Mouse (Mus musculus) cortical plate, adult 2 months (tissue): Measurements from ENCODE around the gene Tex19.2. TPM values are rescaled to one million over a fixed set of nuclear protein-coding genes. Genes with fewer than 3 reads are reported as not detected.

Experiments used
- H3K27ac ChIP-seq: fragments of 200-500 bp; 2 replicates; pipeline ENCODE4 v1.5.1; 2012; ENCODE audit warnings: low read length, control low read depth, inconsistent platforms; ENCODE audit not compliant: insufficient read depth
- H3K4me1 ChIP-seq: fragments of 200-500 bp; 2 replicates; pipeline ENCODE4 v1.6.1; 2011; ENCODE audit warnings: low read length; ENCODE audit not compliant: control insufficient read depth, insufficient read depth
- H3K4me3 ChIP-seq: fragments of 200-500 bp; 2 replicates; pipeline ENCODE4 v1.5.1; 2011; ENCODE audit warnings: mild to moderate bottlenecking, low read length, control low read depth; ENCODE audit not compliant: insufficient read depth
- CTCF ChIP-seq: fragments of 200-500 bp; IDR thresholded peaks from 2 replicates; pipeline ENCODE4 v1.5.1; 2011; ENCODE audit warnings: mild to moderate bottlenecking, control low read depth, low read length; ENCODE audit not compliant: insufficient read depth; ENCODE audit errors: extremely low read depth
- POLR2A ChIP-seq: fragments of 200-500 bp; IDR thresholded peaks from 2 replicates; pipeline ENCODE4 v1.6.1; 2011; ENCODE audit warnings: mild to moderate bottlenecking, low read length, control low read depth; ENCODE audit not compliant: insufficient read depth; ENCODE audit errors: extremely low read depth
- polyA plus RNA-seq: library from polyadenylated mRNA; depleted of rRNA; stranded (reverse); fragments of >200 nt; gene quantifications from 2 replicates; pipeline ENCODE4 v1.2.3, GENCODE M21; 2012

Gene Tex19.2
- polyA plus RNA-seq, 1 experiment, result not detected

DNA sequence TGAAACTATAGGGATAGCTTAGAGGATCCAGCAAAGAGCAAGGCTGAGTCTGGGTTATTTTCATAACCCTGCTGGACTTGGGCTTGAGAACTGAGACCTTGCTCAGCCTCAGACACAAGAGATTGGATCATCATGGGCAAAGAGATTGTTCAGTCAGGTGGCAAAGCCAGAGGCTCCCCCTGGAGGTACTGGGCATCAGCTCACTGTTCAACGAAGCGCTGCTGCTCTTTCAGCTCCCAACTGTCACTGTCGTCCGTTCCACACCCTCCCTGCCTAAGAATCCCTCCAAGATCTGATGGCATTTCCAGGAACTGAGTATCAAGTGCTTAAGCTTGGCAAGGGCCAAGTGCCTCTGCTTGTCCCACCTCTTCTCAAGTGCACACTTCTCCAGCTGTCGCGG, 20.3 kb upstream of the Tex19.2 start:
- H3K27ac ChIP-seq, result no peak overlapping the region
- H3K4me3 ChIP-seq, result no peak overlapping the region
- TF ChIP-seq CTCF (0 out of 2 replicates have a peak, but pooled peaks have one; percentile 5), POLR2A (no peak)
- no peaks in the 10 kb centered on the region for H3K4me1 ChIP-seq

DNA sequence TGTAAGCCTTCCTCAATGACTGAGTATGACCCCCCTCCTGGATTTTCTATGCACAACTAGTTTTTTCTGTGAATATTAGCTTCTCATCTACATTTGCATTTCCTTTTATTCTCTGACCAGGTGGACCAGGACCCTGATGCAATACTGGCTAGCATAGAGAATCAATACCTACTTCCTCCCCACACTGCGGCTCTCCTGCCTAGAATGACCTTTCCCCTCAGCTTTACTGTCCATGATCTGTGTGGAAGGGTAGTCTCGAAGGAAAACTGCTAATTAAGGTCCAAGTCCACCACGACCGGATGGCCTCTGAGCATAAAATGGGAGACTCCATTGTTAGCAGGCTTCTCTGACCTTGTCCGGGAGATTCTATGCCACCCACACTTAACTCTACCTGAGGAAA, 19.2 kb upstream of the Tex19.2 start:
- Histone ChIP-seq H3K27ac (no peak overlapping the region), H3K4me1 (no peaks in the 10 kb centered on the region), H3K4me3 (no peak overlapping the region)
- TF ChIP-seq POLR2A (no peak), CTCF (no peak)

DNA sequence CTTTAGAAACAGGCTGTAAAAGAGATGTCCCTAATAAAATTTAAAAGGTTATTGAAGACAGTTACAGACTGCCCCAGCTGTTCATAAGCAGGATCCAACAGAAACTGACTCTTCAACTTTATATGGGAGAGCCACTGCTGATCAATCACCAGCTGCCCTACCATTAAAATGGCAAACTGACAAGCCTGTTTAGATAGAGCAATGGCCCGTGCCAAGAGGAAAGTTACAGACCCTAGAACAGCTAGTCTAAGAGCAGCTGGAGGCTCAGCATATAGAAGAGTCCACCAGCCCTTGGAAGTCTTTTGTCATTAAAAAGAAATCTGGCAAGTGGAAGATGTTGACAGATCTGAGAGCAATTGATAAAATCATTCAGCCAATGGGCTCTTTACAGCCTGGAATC, 16.1 kb upstream of the Tex19.2 start:
- Histone ChIP-seq H3K4me1 (no peaks in the 10 kb centered on the region), H3K27ac (no peak overlapping the region), H3K4me3 (no peak overlapping the region)
- TF ChIP-seq POLR2A (no peak), CTCF (no peak)

DNA sequence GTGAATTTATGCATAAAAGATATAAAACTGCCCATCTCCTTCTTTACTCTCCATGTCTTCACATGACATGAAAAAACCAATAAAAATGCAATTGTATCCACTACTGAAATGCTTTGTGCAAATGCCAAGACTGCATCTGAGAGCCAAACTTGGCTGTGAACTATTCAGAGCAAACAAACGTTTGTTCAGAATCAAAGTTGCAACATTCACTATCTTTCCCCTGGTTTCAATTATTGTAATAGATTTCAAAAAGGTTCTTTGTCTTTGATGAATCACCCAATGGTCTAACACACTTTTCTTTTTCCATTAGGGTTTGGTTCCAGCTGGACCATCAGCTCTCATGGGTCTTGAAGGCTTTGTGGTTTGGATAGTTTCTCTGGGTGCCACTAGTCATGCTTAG, 11.1 kb upstream of the Tex19.2 start:
- no peak for TF ChIP-seq POLR2A
- TF ChIP-seq CTCF, result no peak
- H3K27ac ChIP-seq, result no peak overlapping the region

DNA sequence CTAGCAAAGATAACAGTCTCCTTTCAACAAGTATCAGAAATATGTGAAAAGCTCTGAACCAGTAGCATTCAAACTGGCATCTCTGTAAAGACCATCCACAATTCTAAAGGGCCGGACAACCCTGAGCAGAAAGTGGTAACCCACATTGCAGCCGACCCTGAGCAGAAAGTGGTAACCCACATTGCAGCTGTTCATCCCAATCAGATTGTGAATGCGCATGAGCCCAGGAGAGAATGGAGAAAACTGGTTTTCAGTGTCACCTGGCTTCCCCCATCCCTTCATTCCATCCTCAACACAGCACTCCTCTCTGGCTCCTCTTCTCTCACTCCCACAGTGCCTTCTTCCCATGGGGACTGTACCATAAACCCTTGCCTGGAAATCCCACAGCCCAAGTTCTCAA, 9.0 kb upstream of the Tex19.2 start:
- Histone ChIP-seq H3K4me1 (no peaks in the 10 kb centered on the region), H3K27ac (no peak overlapping the region), H3K4me3 (no peak overlapping the region)
- TF ChIP-seq CTCF (no peak), POLR2A (no peak)

More for the DNA sequence above, 11.1 kb upstream of the Tex19.2 start:
- Histone ChIP-seq H3K4me1 (no peaks in the 10 kb centered on the region), H3K4me3 (no peak overlapping the region)

DNA sequence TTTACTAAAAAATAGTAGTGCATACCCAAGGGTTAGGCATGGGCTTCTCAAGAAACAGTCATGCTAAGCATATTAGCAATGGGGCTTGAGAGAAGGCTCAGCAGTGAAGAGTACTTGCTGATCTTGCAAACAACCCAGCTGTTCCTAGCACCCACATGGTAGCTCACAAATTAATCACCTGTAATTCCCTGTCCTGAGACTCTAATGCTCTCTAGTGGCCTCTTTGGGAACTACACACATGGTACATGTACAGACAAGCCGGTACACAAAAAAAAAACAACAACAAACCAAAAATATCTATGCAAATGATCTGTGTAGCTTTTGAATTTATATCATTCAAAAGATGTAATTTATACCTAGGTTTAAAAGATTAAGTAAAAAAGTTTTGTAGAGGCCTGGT, 7.9 kb upstream of the Tex19.2 start:
- Histone ChIP-seq H3K27ac (no peak overlapping the region), H3K4me3 (no peak overlapping the region), H3K4me1 (no peaks in the 10 kb centered on the region)
- TF ChIP-seq POLR2A (no peak), CTCF (no peak)

DNA sequence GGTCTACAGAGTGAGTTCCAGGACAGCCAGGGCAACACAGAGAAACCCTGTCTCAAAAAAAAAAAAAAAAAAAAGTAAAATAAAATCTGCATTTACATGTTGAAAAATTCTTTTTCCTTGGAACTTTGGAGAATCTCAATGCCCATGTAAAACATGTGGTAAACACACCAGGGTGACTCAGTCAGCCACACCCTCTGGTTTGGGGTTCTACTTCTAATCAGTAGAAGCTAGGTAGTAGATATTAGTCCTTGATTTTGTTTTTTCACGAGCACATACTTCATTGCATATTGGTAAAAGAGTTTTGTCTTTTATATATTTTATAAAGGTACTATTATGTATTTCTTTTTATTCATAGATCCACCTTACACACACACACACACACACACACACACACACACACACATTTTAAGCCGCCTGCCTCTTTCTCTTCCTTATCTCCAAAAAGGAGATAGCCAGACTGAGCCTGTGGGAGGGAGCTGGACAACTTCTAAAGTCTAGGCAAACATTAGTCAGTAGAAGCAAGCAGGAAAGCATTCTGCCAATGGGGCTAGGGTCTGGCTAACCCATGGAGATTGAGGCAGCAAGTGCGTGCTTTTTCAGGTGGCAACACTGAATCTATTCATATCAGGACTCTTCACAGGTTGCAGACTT, 7.2 kb upstream of the Tex19.2 start:
- Histone ChIP-seq H3K4me1 (no peaks in the 10 kb centered on the region), H3K27ac (no peak overlapping the region), H3K4me3 (no peak overlapping the region)
- TF ChIP-seq CTCF (no peak), POLR2A (no peak)

DNA sequence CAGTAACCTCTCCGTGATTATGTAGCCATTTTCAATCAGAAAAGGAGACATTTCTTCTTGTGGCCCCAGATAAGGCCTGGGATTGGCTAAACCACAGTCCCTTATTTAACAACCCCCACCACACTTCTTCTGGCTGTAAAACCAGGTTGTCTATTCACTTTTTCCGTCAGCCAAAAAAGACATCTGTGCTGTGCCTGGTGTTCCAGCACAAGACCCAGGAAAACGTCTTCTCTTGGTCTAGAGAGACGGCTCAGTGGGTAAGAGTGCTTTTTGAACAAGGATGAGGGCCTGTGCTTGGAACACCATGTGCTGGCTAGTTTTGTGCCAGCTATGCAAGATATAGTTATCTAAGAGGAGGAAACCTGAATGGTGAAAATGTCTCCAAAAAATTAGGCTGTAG, 5.0 kb upstream of the Tex19.2 start:
- Histone ChIP-seq H3K4me3 (no peak overlapping the region), H3K4me1 (no peaks in the 10 kb centered on the region), H3K27ac (no peak overlapping the region)
- TF ChIP-seq POLR2A, result no peak
- TF ChIP-seq CTCF, result no peak

DNA sequence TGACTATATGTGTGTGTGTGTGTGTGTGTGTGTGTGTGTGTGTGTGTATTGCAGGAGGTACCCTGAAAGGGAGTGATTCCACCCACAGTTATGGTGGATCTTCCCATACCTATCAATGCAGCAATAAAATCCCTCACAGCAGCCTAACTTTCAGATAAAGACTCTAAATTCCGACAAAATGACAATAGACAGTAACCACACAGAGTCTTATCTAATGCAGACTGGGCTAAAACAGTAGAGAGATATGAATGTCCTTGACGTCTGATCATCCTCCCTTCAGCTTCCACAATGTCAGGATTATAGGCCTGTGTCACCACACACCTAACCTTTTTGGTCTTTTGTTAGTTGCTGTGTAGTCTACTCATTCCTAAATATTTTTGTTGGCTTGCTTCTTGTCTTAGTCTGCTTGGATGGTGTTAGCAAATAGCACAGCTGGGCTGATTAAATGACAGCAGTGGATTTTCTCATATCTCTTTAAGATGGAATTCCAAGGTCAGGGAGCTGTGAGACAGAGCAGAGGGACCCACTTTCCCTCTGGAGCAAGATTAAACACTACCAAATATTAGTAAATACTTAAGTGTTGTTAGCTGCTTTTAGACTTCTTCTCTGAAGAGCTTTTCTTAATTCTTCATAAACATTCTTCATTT, 3.7 kb upstream of the Tex19.2 start:
- H3K4me3 ChIP-seq, result no peak overlapping the region
- no peaks in the 10 kb centered on the region for H3K4me1 ChIP-seq
- H3K27ac ChIP-seq, result no peak overlapping the region
- TF ChIP-seq CTCF (no peak), POLR2A (no peak)

DNA sequence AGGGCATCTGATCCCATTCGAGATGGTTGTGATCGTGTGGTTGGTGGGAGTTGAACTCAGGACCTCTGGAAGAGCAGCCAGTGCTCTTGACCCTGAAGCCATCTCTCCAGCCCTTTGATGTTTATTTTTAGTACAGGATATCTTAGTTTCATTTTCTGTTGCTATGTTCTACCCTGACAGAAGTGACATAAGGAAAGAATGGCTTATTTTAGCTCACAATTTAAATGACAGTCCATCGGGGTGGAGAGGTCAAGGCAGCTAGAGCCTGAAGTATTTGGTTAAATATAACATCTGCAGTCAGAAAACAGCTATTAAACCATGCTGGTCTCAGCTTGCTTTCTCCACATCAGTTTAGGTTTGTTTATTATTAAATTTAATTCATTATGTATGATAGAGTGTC, 2.7 kb upstream of the Tex19.2 start:
- no peak for TF ChIP-seq CTCF
- no peak for TF ChIP-seq POLR2A
- Histone ChIP-seq H3K4me3 (no peak overlapping the region), H3K27ac (no peak overlapping the region), H3K4me1 (no peaks in the 10 kb centered on the region)
